Mouse (Mus musculus): Measurements from ENCODE around the gene 2010300C02Rik.
"Not testable (repeated sequence)": the region's sequence is repeated elsewhere in the genome, so short reads cannot be mapped to it uniquely, and the experiment has no call there.

2010300C02Rik gene

GRCm38 (mm10) chr1:37619542-37619941 is 100.3 kb downstream of the 2010300C02Rik start:
- DNase-seq = no peak

- no peak for DNase-seq
These were observed 102.8 kb downstream of the 2010300C02Rik start for GRCm38 (mm10) chr1:37617047-37617446.

- DNase-seq = no peak
These were observed 103.3 kb downstream of the 2010300C02Rik start for GRCm38 (mm10) chr1:37616569-37616968.

- DNase-seq = no peak
These were observed 104.4 kb downstream of the 2010300C02Rik start for GRCm38 (mm10) chr1:37615290-37616040.

- peak; percentile 67 for DNase-seq
These were observed 105.0 kb downstream of the 2010300C02Rik start for GRCm38 (mm10) chr1:37614836-37615235.

- DNase-seq = peak; percentile 62
These were observed 105.8 kb downstream of the 2010300C02Rik start for GRCm38 (mm10) chr1:37614130-37614529.

GRCm38 (mm10) chr1:37611032-37611431 is 108.9 kb downstream of the 2010300C02Rik start:
- DNase-seq = no peak

- no peak for DNase-seq
These were observed 109.6 kb downstream of the 2010300C02Rik start for GRCm38 (mm10) chr1:37610242-37610641.

GRCm38 (mm10) chr1:37605694-37606093 is 114.2 kb downstream of the 2010300C02Rik start:
- not testable (repeated sequence) for DNase-seq

- no peak for DNase-seq
These were observed 116.7 kb downstream of the 2010300C02Rik start for GRCm38 (mm10) chr1:37603206-37603605.

- no peak for DNase-seq
These were observed 117.6 kb downstream of the 2010300C02Rik start for GRCm38 (mm10) chr1:37602268-37602667.

GRCm38 (mm10) chr1:37601461-37601860 is 118.4 kb downstream of the 2010300C02Rik start:
- DNase-seq = no peak

GRCm38 (mm10) chr1:37600640-37601175 is 119.2 kb downstream of the 2010300C02Rik start:
- DNase-seq = no peak

- DNase-seq = no peak
These were observed 120.9 kb downstream of the 2010300C02Rik start for GRCm38 (mm10) chr1:37598986-37599385.

- not testable (repeated sequence) for DNase-seq
These were observed 125.1 kb downstream of the 2010300C02Rik start for GRCm38 (mm10) chr1:37594812-37595211.

- peak; percentile 63 for DNase-seq
These were observed 133.9 kb downstream of the 2010300C02Rik start for GRCm38 (mm10) chr1:37585809-37586480.

GRCm38 (mm10) chr1:37583795-37584464 is 136.0 kb downstream of the 2010300C02Rik start:
- DNase-seq = no peak

- no peak for DNase-seq
These were observed 136.7 kb downstream of the 2010300C02Rik start for GRCm38 (mm10) chr1:37583167-37583566.

- DNase-seq = no peak
These were observed 140.2 kb downstream of the 2010300C02Rik start for GRCm38 (mm10) chr1:37579686-37580085.

GRCm38 (mm10) chr1:37572528-37573272 is 147.2 kb downstream of the 2010300C02Rik start:
- DNase-seq = no peak

GRCm38 (mm10) chr1:37568379-37568778 is 151.5 kb downstream of the 2010300C02Rik start:
- DNase-seq = no peak

GRCm38 (mm10) chr1:37566754-37567153 is 153.1 kb downstream of the 2010300C02Rik start:
- no peak for DNase-seq

GRCm38 (mm10) chr1:37566344-37566743 is 153.5 kb downstream of the 2010300C02Rik start:
- DNase-seq = no peak
